Mouse (Mus musculus): Measurements from ENCODE around the gene Bcl6.

Bcl6 gene

GRCm38 (mm10) chr16:24021722-24022121 lies 33.1 kb upstream of the Bcl6 start:
- Histone ChIP-seq H3K27me3 (ENCODE audit: insufficient read depth, low read length) (no peaks in the 10 kb centered on the region), H3K9me3 (ENCODE audit: low read length) (peaks cover 4% of the 10 kb centered on the region), H3K4me3 (replicated peaks; ENCODE audit: low read length) (no peak overlapping the region), H3K36me3 (ENCODE audit: insufficient read depth, low read length) (no peaks in the 10 kb centered on the region), H3K4me1 (replicated peaks; ENCODE audit: low read depth, low read length) (peaks cover 9% of the 10 kb centered on the region)
- no peak for TF ChIP-seq CTCF (conservative IDR thresholded peaks at IDR 0.05; ENCODE audit: low read length)
- no peak for TF ChIP-seq POU5F1 (IDR thresholded peaks at IDR 0.05; ENCODE audit: borderline replicate concordance, low read length)
- no peak for TF ChIP-seq NANOG (IDR thresholded peaks at IDR 0.05; ENCODE audit: borderline replicate concordance, low read length)

DNA sequence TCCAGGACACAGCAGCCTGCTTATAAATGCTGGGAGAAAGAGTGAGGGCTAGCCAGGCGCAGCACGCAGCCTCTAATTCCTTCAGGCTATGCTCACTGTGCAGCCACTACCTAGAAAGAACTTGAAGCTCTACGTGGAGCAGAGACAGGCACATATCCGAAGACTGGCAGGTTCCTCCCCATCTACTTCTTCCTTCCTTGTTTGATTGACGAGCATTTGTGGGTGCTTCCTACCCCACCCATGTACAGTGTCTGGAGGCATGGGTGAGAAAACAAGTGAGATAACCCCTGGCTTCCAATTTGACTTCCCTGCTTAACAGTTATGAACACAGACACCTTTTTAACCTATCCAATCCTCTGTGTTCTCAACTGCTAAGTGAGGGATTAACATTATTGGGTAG lies 28.1 kb upstream of the Bcl6 start:
- Histone ChIP-seq H3K27me3 (ENCODE audit: insufficient read depth, low read length) (no peaks in the 10 kb centered on the region), H3K4me3 (replicated peaks; ENCODE audit: low read length) (no peak overlapping the region), H3K4me1 (replicated peaks; ENCODE audit: low read depth, low read length) (no peaks in the 10 kb centered on the region), H3K9me3 (ENCODE audit: low read length) (peaks cover 11% of the 10 kb centered on the region), H3K36me3 (ENCODE audit: insufficient read depth, low read length) (no peaks in the 10 kb centered on the region)
- TF ChIP-seq NANOG (IDR thresholded peaks at IDR 0.05; ENCODE audit: borderline replicate concordance, low read length), result no peak
- no peak for TF ChIP-seq CTCF (conservative IDR thresholded peaks at IDR 0.05; ENCODE audit: low read length)
- TF ChIP-seq POU5F1 (IDR thresholded peaks at IDR 0.05; ENCODE audit: borderline replicate concordance, low read length), result no peak

- TF ChIP-seq POU5F1 (IDR thresholded peaks at IDR 0.05; ENCODE audit: borderline replicate concordance, low read length), result no peak
- TF ChIP-seq NANOG (IDR thresholded peaks at IDR 0.05; ENCODE audit: borderline replicate concordance, low read length), result no peak
- TF ChIP-seq CTCF (conservative IDR thresholded peaks at IDR 0.05; ENCODE audit: low read length), result no peak
- Histone ChIP-seq H3K4me1 (replicated peaks; ENCODE audit: low read depth, low read length) (no peaks in the 10 kb centered on the region), H3K4me3 (replicated peaks; ENCODE audit: low read length) (no peak overlapping the region), H3K27me3 (ENCODE audit: insufficient read depth, low read length) (no peaks in the 10 kb centered on the region), H3K36me3 (ENCODE audit: insufficient read depth, low read length) (no peaks in the 10 kb centered on the region), H3K9me3 (ENCODE audit: low read length) (peaks cover 11% of the 10 kb centered on the region)
Observed at GRCm38 (mm10) chr16:24016273-24016672, 27.6 kb upstream of the Bcl6 start.

DNA sequence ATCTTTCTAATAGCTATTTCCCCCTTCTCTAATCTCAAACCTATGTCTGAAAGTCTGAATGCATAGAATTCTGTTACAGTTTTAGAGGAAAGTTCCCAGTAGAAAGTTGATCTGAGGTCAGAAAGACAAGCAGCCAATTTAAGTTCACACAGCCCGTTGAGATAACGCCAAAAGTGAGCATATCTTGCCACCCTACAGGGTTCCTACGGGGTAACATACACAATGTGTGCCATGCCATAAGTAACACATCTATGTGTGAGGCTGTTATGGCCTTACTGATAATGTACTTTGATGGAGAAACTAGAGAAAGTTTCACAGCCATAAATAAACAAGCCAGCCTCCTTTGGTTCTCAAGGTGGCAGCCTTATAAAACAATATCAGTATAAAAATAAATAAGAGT lies 25.7 kb upstream of the Bcl6 start:
- H3K27me3 ChIP-seq (ENCODE audit: insufficient read depth, low read length), result no peaks in the 10 kb centered on the region
- TF ChIP-seq NANOG (IDR thresholded peaks at IDR 0.05; ENCODE audit: borderline replicate concordance, low read length), result no peak
- no peak for TF ChIP-seq CTCF (conservative IDR thresholded peaks at IDR 0.05; ENCODE audit: low read length)
- TF ChIP-seq POU5F1 (IDR thresholded peaks at IDR 0.05; ENCODE audit: borderline replicate concordance, low read length), result no peak
- H3K4me3 ChIP-seq (replicated peaks; ENCODE audit: low read length), result no peak overlapping the region
- H3K36me3 ChIP-seq (ENCODE audit: insufficient read depth, low read length), result no peaks in the 10 kb centered on the region
- peaks cover 11% of the 10 kb centered on the region for H3K9me3 ChIP-seq (ENCODE audit: low read length)
- no peaks in the 10 kb centered on the region for H3K4me1 ChIP-seq (replicated peaks; ENCODE audit: low read depth, low read length)

GRCm38 (mm10) chr16:24012066-24012465 lies 23.4 kb upstream of the Bcl6 start:
- H3K4me1 ChIP-seq (replicated peaks; ENCODE audit: low read depth, low read length), result no peaks in the 10 kb centered on the region
- no peak overlapping the region for H3K4me3 ChIP-seq (replicated peaks; ENCODE audit: low read length)
- H3K27me3 ChIP-seq (ENCODE audit: insufficient read depth, low read length), result no peaks in the 10 kb centered on the region
- H3K36me3 ChIP-seq (ENCODE audit: insufficient read depth, low read length), result no peaks in the 10 kb centered on the region
- H3K9me3 ChIP-seq (ENCODE audit: low read length), result peaks cover 10% of the 10 kb centered on the region
- no peak for TF ChIP-seq CTCF (conservative IDR thresholded peaks at IDR 0.05; ENCODE audit: low read length)

- no peak for TF ChIP-seq NANOG (IDR thresholded peaks at IDR 0.05; ENCODE audit: borderline replicate concordance, low read length)
- no peak for TF ChIP-seq CTCF (conservative IDR thresholded peaks at IDR 0.05; ENCODE audit: low read length)
- no peak for TF ChIP-seq POU5F1 (IDR thresholded peaks at IDR 0.05; ENCODE audit: borderline replicate concordance, low read length)
- Histone ChIP-seq H3K4me1 (replicated peaks; ENCODE audit: low read depth, low read length) (no peaks in the 10 kb centered on the region), H3K27me3 (ENCODE audit: insufficient read depth, low read length) (no peaks in the 10 kb centered on the region), H3K36me3 (ENCODE audit: insufficient read depth, low read length) (no peaks in the 10 kb centered on the region), H3K9me3 (ENCODE audit: low read length) (0 out of 2 replicates have a peak, but pooled peaks cover 2% of the 10 kb centered on the region), H3K4me3 (replicated peaks; ENCODE audit: low read length) (no peak overlapping the region)
Observed at GRCm38 (mm10) chr16:24011306-24011705, 22.7 kb upstream of the Bcl6 start.

- Histone ChIP-seq H3K9me3 (ENCODE audit: low read length) (no peaks in the 10 kb centered on the region), H3K27me3 (ENCODE audit: insufficient read depth, low read length) (no peaks in the 10 kb centered on the region), H3K4me3 (replicated peaks; ENCODE audit: low read length) (no peak overlapping the region), H3K4me1 (replicated peaks; ENCODE audit: low read depth, low read length) (no peaks in the 10 kb centered on the region), H3K36me3 (ENCODE audit: insufficient read depth, low read length) (no peaks in the 10 kb centered on the region)
- TF ChIP-seq CTCF (conservative IDR thresholded peaks at IDR 0.05; ENCODE audit: low read length) (no peak), NANOG (IDR thresholded peaks at IDR 0.05; ENCODE audit: borderline replicate concordance, low read length) (no peak), POU5F1 (IDR thresholded peaks at IDR 0.05; ENCODE audit: borderline replicate concordance, low read length) (no peak)
Observed at GRCm38 (mm10) chr16:24009891-24010290, 21.2 kb upstream of the Bcl6 start.

GRCm38 (mm10) chr16:24005928-24006327 lies 17.3 kb upstream of the Bcl6 start:
- no peaks in the 10 kb centered on the region for H3K4me1 ChIP-seq (replicated peaks; ENCODE audit: low read depth, low read length)
- H3K9me3 ChIP-seq (ENCODE audit: low read length), result no peaks in the 10 kb centered on the region
- H3K4me3 ChIP-seq (replicated peaks; ENCODE audit: low read length), result no peak overlapping the region
- TF ChIP-seq POU5F1 (IDR thresholded peaks at IDR 0.05; ENCODE audit: borderline replicate concordance, low read length), result no peak
- no peak for TF ChIP-seq NANOG (IDR thresholded peaks at IDR 0.05; ENCODE audit: borderline replicate concordance, low read length)
- TF ChIP-seq CTCF (conservative IDR thresholded peaks at IDR 0.05; ENCODE audit: low read length), result no peak
- H3K36me3 ChIP-seq (ENCODE audit: insufficient read depth, low read length), result no peaks in the 10 kb centered on the region
- H3K27me3 ChIP-seq (ENCODE audit: insufficient read depth, low read length), result no peaks in the 10 kb centered on the region

DNA sequence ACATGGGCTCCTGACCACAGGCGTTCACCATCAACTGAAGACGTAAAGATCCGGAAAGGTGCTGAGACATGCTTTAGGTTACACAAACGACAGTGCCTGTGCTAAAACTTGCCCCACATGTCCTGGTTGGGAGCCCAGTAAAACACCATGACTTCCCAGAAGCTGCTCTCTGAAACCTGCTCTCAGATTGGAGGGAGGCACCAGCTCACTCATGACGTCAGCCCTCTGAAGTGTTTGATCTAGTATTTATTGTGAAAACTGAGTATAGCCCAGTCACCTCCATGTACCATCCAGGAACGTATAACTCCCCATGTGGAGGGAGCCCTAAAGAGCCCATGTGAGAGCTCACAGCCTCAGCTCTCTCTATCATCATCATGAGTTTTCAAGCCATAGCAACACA lies 9.3 kb upstream of the Bcl6 start:
- H3K4me3 ChIP-seq (replicated peaks; ENCODE audit: low read length), result no peak overlapping the region
- H3K4me1 ChIP-seq (replicated peaks; ENCODE audit: low read depth, low read length), result peaks cover 3% of the 10 kb centered on the region; the same call in 1 of the 2 replicates
- H3K36me3 ChIP-seq (ENCODE audit: insufficient read depth, low read length), result no peaks in the 10 kb centered on the region
- H3K9me3 ChIP-seq (ENCODE audit: low read length), result no peaks in the 10 kb centered on the region
- no peaks in the 10 kb centered on the region for H3K27me3 ChIP-seq (ENCODE audit: insufficient read depth, low read length)
- TF ChIP-seq NANOG (IDR thresholded peaks at IDR 0.05; ENCODE audit: borderline replicate concordance, low read length), result no peak
- TF ChIP-seq CTCF (conservative IDR thresholded peaks at IDR 0.05; ENCODE audit: low read length), result no peak
- TF ChIP-seq POU5F1 (IDR thresholded peaks at IDR 0.05; ENCODE audit: borderline replicate concordance, low read length), result no peak
